Mouse (Mus musculus) heart, postnatal 0 days (tissue): ENCODE results near the gene Gm3285. TPM values are rescaled to one million over a fixed set of nuclear protein-coding genes. Genes with fewer than 3 reads are reported as not detected.

Experiments
- ATAC-seq: fragments of 200-750 bp; cut with Nextera tagmentation; 2 replicates; pipeline ENCODE4 v1.8.0; 2017; ENCODE audit warnings: low read depth, moderate number of reproducible peaks, moderate library complexity; ENCODE audit not compliant: insufficient read depth
- DNase-seq: peaks from one replicate; pipeline ENCODE4 v3.0.0-alpha.2; 2016; ENCODE audit warnings: low spot score
- H3K27ac ChIP-seq: fragments of 300-500 bp; sonication (generic); 2 replicates; pipeline ENCODE4 v1.5.1; 2014; ENCODE audit warnings: low read depth, mild to moderate bottlenecking
- H3K27me3 ChIP-seq: fragments of 300-500 bp; sonication (generic); 2 replicates; pipeline ENCODE4 v1.6.1; 2014; ENCODE audit warnings: low read length, mixed read lengths; ENCODE audit not compliant: control insufficient read depth, insufficient read depth
- H3K36me3 ChIP-seq: fragments of 300-500 bp; sonication (generic); replicated peaks from 2 replicates; pipeline ENCODE4 v1.6.1; 2014; ENCODE audit warnings: low read length, mixed read lengths; ENCODE audit not compliant: control insufficient read depth, insufficient read depth
- H3K4me1 ChIP-seq: fragments of 300-500 bp; sonication (generic); 2 replicates; pipeline ENCODE4 v1.6.1; 2014; ENCODE audit warnings: antibody characterized with exemption; ENCODE audit not compliant: control insufficient read depth, insufficient read depth
- H3K4me2 ChIP-seq: fragments of 300-500 bp; sonication (generic); 2 replicates; pipeline ENCODE4 v1.6.1; 2014; ENCODE audit warnings: low read depth, mild to moderate bottlenecking, low read length, moderate library complexity
- H3K4me3 ChIP-seq: fragments of 300-500 bp; sonication (generic); 2 replicates; pipeline ENCODE4 v1.5.1; 2014; ENCODE audit warnings: low read depth, low read length
- H3K9ac ChIP-seq: fragments of 300-500 bp; sonication (generic); replicated peaks from 2 replicates; pipeline ENCODE4 v1.6.1; 2014; ENCODE audit warnings: low read depth, low read length, mixed read lengths
- H3K9me3 ChIP-seq: fragments of 300-500 bp; sonication (generic); replicated peaks from 2 replicates; pipeline ENCODE4 v1.6.1; 2016; ENCODE audit warnings: low read length; ENCODE audit not compliant: control insufficient read depth
- CTCF ChIP-seq: IDR thresholded peaks from 2 replicates; pipeline ENCODE4 v1.5.1; 2016; ENCODE audit warnings: antibody characterized with exemption, control low read depth, low read depth
- EP300 ChIP-seq: IDR thresholded peaks from 2 replicates; pipeline ENCODE4 v1.6.1; 2016; ENCODE audit warnings: antibody characterized with exemption, low read depth
- WGBS: fragments of 180-500 bp; shearing (Covaris S2); extraction: QIAGEN DNeasy Blood & Tissue Kit; methylation state at CpG from one replicate; pipeline ENCODE4 v1.1.7; 2014; 5-methylcytosine and 5-hydroxymethylcytosine counted together
- polyA plus RNA-seq: library from polyadenylated mRNA; unstranded; fragments of >200 nt; fragmentation: Nextera tagmentation; extraction: Ambion mirVana; gene quantifications from 2 replicates; pipeline ENCODE4 v1.2.1, GENCODE M21; 2015
- total RNA-seq: library from RNA; depleted of rRNA; stranded (reverse); fragments of >200 nt; gene quantifications from 2 replicates; pipeline ENCODE4 v1.2.3, GENCODE M21; 2014; ENCODE audit warnings: low replicate concordance

The Gm3285 gene
- total and polyA plus RNA-seq, 2 experiments from 2014 or later, result not detected

DNA sequence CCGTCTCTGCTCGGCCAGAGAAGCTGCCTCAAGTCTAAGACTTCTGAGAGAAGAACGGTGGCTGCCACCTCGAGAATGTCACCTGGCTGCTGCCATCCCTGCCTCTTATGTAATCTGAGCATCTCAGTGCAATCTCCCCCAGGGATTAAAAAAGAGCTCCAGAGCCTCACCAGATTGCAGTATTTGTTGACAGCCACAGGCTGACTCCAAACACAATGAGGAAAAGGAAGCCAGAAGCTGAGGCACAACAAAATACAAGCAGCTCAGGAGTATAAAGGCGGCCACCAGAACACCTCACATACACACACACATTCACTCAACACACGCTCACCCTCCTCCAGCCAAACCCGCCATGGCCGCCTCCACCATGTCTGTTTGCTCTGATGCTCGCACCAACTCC lies 26.1 kb upstream of the Gm3285 start, which contains the start of gene Krtap10-10:
TSS of gene Krtap10-10 (plus strand) at position 301 of the 400 bp plus-strand sequence.
- WGBS, result 63% methylated on average over 9 of the region's 9 CpGs
- Histone ChIP-seq H3K27ac (no peak within 1 kb of the TSS), H3K9me3 (no peaks in the 10 kb centered on the region), H3K9ac (no peak within 1 kb of the TSS), H3K27me3 (no peaks in the 10 kb centered on the region), H3K4me2 (no peak within 1 kb of the TSS), H3K36me3 (no peaks in the 10 kb centered on the region), H3K4me3 (no peak within 1 kb of the TSS), H3K4me1 (no peaks in the 10 kb centered on the region)
- DNase-seq (no peak), ATAC-seq (no peak)
- TF ChIP-seq CTCF, result no peak
- TF ChIP-seq EP300, result no peak

- H3K4me3 ChIP-seq, result no peak overlapping the region
- no peaks in the 10 kb centered on the region for H3K4me1 ChIP-seq
- DNase-seq (no peak), ATAC-seq (no peak)
- H3K4me2 ChIP-seq, result no peak overlapping the region
- no peaks in the 10 kb centered on the region for H3K36me3 ChIP-seq
- no peak for TF ChIP-seq CTCF
- no peak for TF ChIP-seq EP300
- no peaks in the 10 kb centered on the region for H3K27me3 ChIP-seq
- no peak overlapping the region for H3K9ac ChIP-seq
- 60% methylated on average over 6 of the region's 6 CpGs for WGBS
- no peak overlapping the region for H3K27ac ChIP-seq
- 0 out of 2 replicates have a peak, but pooled peaks cover 11% of the 10 kb centered on the region for H3K9me3 ChIP-seq
Observed at GRCm38 (mm10) chr10:77839006-77839405, 22.8 kb upstream of the Gm3285 start.

DNA sequence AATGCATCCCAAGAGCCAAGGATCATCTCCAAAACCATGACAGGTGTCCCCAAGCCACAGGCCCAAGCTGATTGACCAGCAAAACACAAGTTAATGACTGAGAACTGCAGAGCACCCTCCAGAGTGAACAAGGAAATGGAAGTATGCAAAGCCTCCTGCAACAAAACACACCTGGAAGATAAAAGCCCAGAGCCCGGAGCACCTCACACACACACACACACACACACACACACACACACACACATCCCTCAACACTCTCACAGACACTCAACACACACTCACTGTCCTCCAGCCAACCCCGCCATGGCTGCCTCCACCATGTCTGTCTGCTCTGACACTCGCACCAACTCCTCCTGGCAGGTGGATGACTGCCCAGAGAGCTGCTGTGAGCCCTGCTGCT lies 15.3 kb upstream of the Gm3285 start, which contains the start of gene Gm36176:
TSS of gene Gm36176 (plus strand) at position 301 of the 400 bp plus-strand sequence.
- 62% methylated on average over 3 of the region's 3 CpGs for WGBS
- Histone ChIP-seq H3K4me1 (no peaks in the 10 kb centered on the region), H3K4me2 (no peak within 1 kb of the TSS), H3K27ac (no peak within 1 kb of the TSS), H3K4me3 (no peak within 1 kb of the TSS), H3K9me3 (0 out of 2 replicates have a peak, but pooled peaks cover 15% of the 10 kb centered on the region), H3K36me3 (no peaks in the 10 kb centered on the region), H3K27me3 (no peaks in the 10 kb centered on the region), H3K9ac (no peak within 1 kb of the TSS)
- DNase-seq, result no peak
- no peak for ATAC-seq
- TF ChIP-seq CTCF (no peak), EP300 (no peak)

GRCm38 (mm10) chr10:77846961-77847360 lies 14.8 kb upstream of the Gm3285 start:
- 24% methylated on average over 2 of the region's 2 CpGs for WGBS
- Histone ChIP-seq H3K9me3 (0 out of 2 replicates have a peak, but pooled peaks cover 15% of the 10 kb centered on the region), H3K4me2 (no peak overlapping the region), H3K4me1 (no peaks in the 10 kb centered on the region), H3K36me3 (no peaks in the 10 kb centered on the region), H3K9ac (no peak overlapping the region), H3K27me3 (no peaks in the 10 kb centered on the region), H3K27ac (no peak overlapping the region), H3K4me3 (no peak overlapping the region)
- no peak for DNase-seq
- no peak for ATAC-seq
- TF ChIP-seq CTCF, result no peak
- no peak for TF ChIP-seq EP300

GRCm38 (mm10) chr10:77847538-77847937 lies 14.2 kb upstream of the Gm3285 start:
- ATAC-seq (no peak), DNase-seq (no peak)
- Histone ChIP-seq H3K27me3 (no peaks in the 10 kb centered on the region), H3K4me2 (no peak overlapping the region), H3K36me3 (no peaks in the 10 kb centered on the region), H3K9ac (no peak overlapping the region), H3K4me1 (no peaks in the 10 kb centered on the region), H3K9me3 (0 out of 2 replicates have a peak, but pooled peaks cover 15% of the 10 kb centered on the region), H3K4me3 (no peak overlapping the region), H3K27ac (no peak overlapping the region)
- WGBS, result 69% methylated on average over 2 of the region's 2 CpGs
- TF ChIP-seq CTCF (no peak), EP300 (no peak)

GRCm38 (mm10) chr10:77852559-77852958 lies 9.2 kb upstream of the Gm3285 start, which contains the start of gene Gm10318:
Gm10318 (plus strand) TSS chr10:77852859.
- DNase-seq (no peak), ATAC-seq (no peak)
- Histone ChIP-seq H3K36me3 (no peaks in the 10 kb centered on the region), H3K4me1 (no peaks in the 10 kb centered on the region), H3K4me2 (no peak within 1 kb of the TSS), H3K27me3 (no peaks in the 10 kb centered on the region), H3K4me3 (no peak within 1 kb of the TSS), H3K9ac (no peak within 1 kb of the TSS), H3K27ac (no peak within 1 kb of the TSS), H3K9me3 (no peaks in the 10 kb centered on the region)
- WGBS, result 47% methylated on average over 9 of the region's 9 CpGs
- TF ChIP-seq CTCF (no peak), EP300 (no peak)
